Mouse (Mus musculus): ENCODE results near the gene Tmem186. TPM values are rescaled to one million over a fixed set of nuclear protein-coding genes. Genes with fewer than 3 reads are reported as not detected.

Tmem186 gene
- total RNA-seq, 2 experiments from 2014 or later, result 11.2 to 12.6 TPM

- DNase-seq (ENCODE audit: low spot score in 2 of 2), result no peak
- intact Hi-C loops (cut with DNase I), result no loop called here
These were observed 31.9 kb upstream of the Tmem186 start for GRCm38 (mm10) chr16:8669432-8669831.

GRCm38 (mm10) chr16:8668386-8668785, 30.9 kb upstream of the Tmem186 start:
- intact Hi-C loops (cut with DNase I), result no loop called here
- DNase-seq (ENCODE audit: low spot score in 2 of 2), result no peak

- DNase-seq (ENCODE audit: low spot score in 2 of 2), result no peak
- intact Hi-C loops (cut with DNase I), result no loop called here
These were observed 30.3 kb upstream of the Tmem186 start for GRCm38 (mm10) chr16:8667814-8668213.

- intact Hi-C loops (cut with DNase I), result no loop called here
- DNase-seq (ENCODE audit: low spot score in 2 of 2), result no peak
These were observed 29.7 kb upstream of the Tmem186 start for GRCm38 (mm10) chr16:8667261-8667660.

GRCm38 (mm10) chr16:8666452-8666851, 28.9 kb upstream of the Tmem186 start:
- no peak for DNase-seq (ENCODE audit: low spot score in 2 of 2)
- intact Hi-C loops (cut with DNase I), result no loop called here

GRCm38 (mm10) chr16:8665367-8665766, 27.9 kb upstream of the Tmem186 start:
- DNase-seq (ENCODE audit: low spot score in 2 of 2), result no peak
- intact Hi-C loops (cut with DNase I), result no loop called here

- intact Hi-C loops (cut with DNase I), result no loop called here
- no peak for DNase-seq (ENCODE audit: low spot score in 2 of 2)
These were observed 26.4 kb upstream of the Tmem186 start for GRCm38 (mm10) chr16:8663606-8664539.

- DNase-seq (ENCODE audit: low spot score in 2 of 2), result no peak
- intact Hi-C loops (cut with DNase I), result no loop called here
These were observed 25.5 kb upstream of the Tmem186 start for GRCm38 (mm10) chr16:8663022-8663421.

GRCm38 (mm10) chr16:8658764-8659163, 21.3 kb upstream of the Tmem186 start:
- intact Hi-C loops (cut with DNase I), result no loop called here
- DNase-seq (ENCODE audit: low spot score in 2 of 2), result no peak

GRCm38 (mm10) chr16:8658349-8658748, 20.8 kb upstream of the Tmem186 start:
- no peak for DNase-seq (ENCODE audit: low spot score in 2 of 2)
- intact Hi-C loops (cut with DNase I), result no loop called here

- DNase-seq (ENCODE audit: low spot score in 2 of 2), result no peak
- intact Hi-C loops (cut with DNase I), result no loop called here
These were observed 18.7 kb upstream of the Tmem186 start for GRCm38 (mm10) chr16:8656256-8656655.

- intact Hi-C loops (cut with DNase I), result no loop called here
These were observed 18.1 kb upstream of the Tmem186 start for GRCm38 (mm10) chr16:8655599-8655998.

GRCm38 (mm10) chr16:8655108-8655507, 17.6 kb upstream of the Tmem186 start:
- DNase-seq (ENCODE audit: low spot score in 2 of 2), result no peak
- intact Hi-C loops (cut with DNase I), result no loop called here

More at GRCm38 (mm10) chr16:8655599-8655998, 18.1 kb upstream of the Tmem186 start:
- DNase-seq (ENCODE audit: low spot score in 2 of 2), result no peak

- DNase-seq (ENCODE audit: low spot score in 2 of 2), result no peak
- intact Hi-C loops (cut with DNase I), result no loop called here
These were observed 12.5 kb upstream of the Tmem186 start for GRCm38 (mm10) chr16:8650007-8650406.

GRCm38 (mm10) chr16:8645546-8645945, 8.0 kb upstream of the Tmem186 start:
- intact Hi-C loops (cut with DNase I), result no loop called here
- no peak for DNase-seq (ENCODE audit: low spot score in 2 of 2)

GRCm38 (mm10) chr16:8643855-8644254, 6.3 kb upstream of the Tmem186 start:
- intact Hi-C loops (cut with DNase I), result no loop called here
- peak; percentile 52 to 63 for DNase-seq (ENCODE audit: low spot score in 2 of 2)

GRCm38 (mm10) chr16:8639466-8640191, 2.1 kb upstream of the Tmem186 start:
- no peak for DNase-seq (ENCODE audit: low spot score in 2 of 2)
- intact Hi-C loops (cut with DNase I), result no loop called here

GRCm38 (mm10) chr16:8638131-8638530, 619 bp upstream of the Tmem186 start:
- intact Hi-C loops (cut with DNase I), result no loop called here
- DNase-seq (ENCODE audit: low spot score in 2 of 2), result no peak

GRCm38 (mm10) chr16:8636867-8637216, 670 bp downstream of the Tmem186 start:
- DNase-seq (ENCODE audit: low spot score in 2 of 2), result no peak
- intact Hi-C loops (cut with DNase I), result no loop called here

GRCm38 (mm10) chr16:8631428-8631827, 6.1 kb downstream of the Tmem186 start:
- intact Hi-C loops (cut with DNase I), result loop anchor here (5.0 kb wide), 1 partner anchor 139 kb away; no protein-coding TSS in a partner anchor
- DNase-seq (ENCODE audit: low spot score in 2 of 2), result no peak

All from left cerebral cortex, postnatal 14 days (tissue).